Mouse (Mus musculus) heart, embryonic 12.5 days (tissue): ENCODE measurements around the gene Oaf. TPM values are rescaled to one million over a fixed set of nuclear protein-coding genes. Genes with fewer than 3 reads are reported as not detected.

Experiments used
- ATAC-seq: fragments of 200-750 bp; cut with Nextera tagmentation; 2 replicates; pipeline ENCODE4 v1.8.0; 2017; ENCODE audit warnings: moderate TSS enrichment, moderate library complexity; ENCODE audit not compliant: insufficient number of reproducible peaks, low FRiP score
- H3K27ac ChIP-seq: fragments of 300-500 bp; sonication (generic); 2 replicates; pipeline ENCODE4 v1.5.1; 2016; ENCODE audit warnings: mild to moderate bottlenecking, moderate library complexity; ENCODE audit not compliant: poor library complexity, severe bottlenecking
- H3K27me3 ChIP-seq: fragments of 300-500 bp; sonication (generic); replicated peaks from 2 replicates; pipeline ENCODE4 v1.6.1; 2016; ENCODE audit warnings: mild to moderate bottlenecking, moderate library complexity
- H3K36me3 ChIP-seq: fragments of 300-500 bp; sonication (generic); 2 replicates; pipeline ENCODE4 v1.6.1; 2016; ENCODE audit warnings: mild to moderate bottlenecking, moderate library complexity
- H3K4me1 ChIP-seq: fragments of 300-500 bp; sonication (generic); replicated peaks from 2 replicates; pipeline ENCODE4 v1.6.1; 2016; ENCODE audit warnings: mild to moderate bottlenecking
- H3K4me2 ChIP-seq: fragments of 300-500 bp; sonication (generic); 2 replicates; pipeline ENCODE4 v1.6.1; 2016; ENCODE audit warnings: mild to moderate bottlenecking, moderate library complexity
- H3K4me3 ChIP-seq: fragments of 300-500 bp; sonication (generic); 2 replicates; pipeline ENCODE4 v1.5.1; 2016; ENCODE audit warnings: mild to moderate bottlenecking
- H3K9ac ChIP-seq: fragments of 300-500 bp; sonication (generic); 2 replicates; pipeline ENCODE4 v1.6.1; 2016; ENCODE audit warnings: mild to moderate bottlenecking, moderate library complexity
- H3K9me3 ChIP-seq: fragments of 300-500 bp; sonication (generic); replicated peaks from 2 replicates; pipeline ENCODE4 v1.6.1; 2016; ENCODE audit warnings: mild to moderate bottlenecking, moderate library complexity
- WGBS: fragments of 180-500 bp; shearing (Covaris S2); methylation state at CpG from one replicate; pipeline ENCODE4 v1.1.7; 2016; 5-methylcytosine and 5-hydroxymethylcytosine counted together
- polyA plus RNA-seq: library from polyadenylated mRNA; unstranded; fragments of >200 nt; fragmentation: Nextera tagmentation; extraction: Ambion mirVana; gene quantifications from 2 replicates; pipeline ENCODE4 v1.2.1, GENCODE M21; 2016

Gene Oaf
- polyA plus RNA-seq, 1 experiment from 2014 or later: 37.6 TPM

- Histone ChIP-seq H3K9me3 (no peaks in the 10 kb centered on the region), H3K4me2 (peak overlapping the region; percentile 26; the same call in 1 of the 2 replicates), H3K27ac (peak overlapping the region; percentile 53), H3K4me1 (peaks cover 48% of the 10 kb centered on the region), H3K27me3 (no peaks in the 10 kb centered on the region), H3K4me3 (no peak overlapping the region), H3K9ac (no peak overlapping the region), H3K36me3 (peaks cover 24% of the 10 kb centered on the region)
- 19% methylated on average over 2 of the region's 2 CpGs for WGBS
- ATAC-seq: peak; percentile 2; the same call in 1 of the 2 replicates
Measured at GRCm38 (mm10) chr9:43225481-43225880, 14.2 kb downstream of the Oaf start.

- Histone ChIP-seq H3K4me2 (peak overlapping the region; percentile 26), H3K27ac (peak overlapping the region; percentile 53), H3K9ac (no peak overlapping the region; the same call in 1 of the 2 replicates), H3K9me3 (no peaks in the 10 kb centered on the region), H3K36me3 (peaks cover 24% of the 10 kb centered on the region), H3K27me3 (no peaks in the 10 kb centered on the region), H3K4me1 (peaks cover 42% of the 10 kb centered on the region), H3K4me3 (no peak overlapping the region)
- peak; percentile 80 for ATAC-seq
- WGBS: 20% methylated on average over 11 of the region's 11 CpGs
Measured at GRCm38 (mm10) chr9:43224771-43225355, 14.8 kb downstream of the Oaf start.

GRCm38 (mm10) chr9:43222429-43222715, 17.3 kb downstream of the Oaf start:
- ATAC-seq: no peak
- peaks cover 34% of the 10 kb centered on the region for H3K4me1 ChIP-seq
- H3K27ac ChIP-seq: no peak overlapping the region
- no peak overlapping the region for H3K4me3 ChIP-seq
- WGBS: 51% methylated on average over 8 of the region's 8 CpGs
- no peak overlapping the region for H3K9ac ChIP-seq
- peaks cover 24% of the 10 kb centered on the region for H3K36me3 ChIP-seq
- H3K9me3 ChIP-seq: no peaks in the 10 kb centered on the region
- H3K4me2 ChIP-seq: no peak overlapping the region
- H3K27me3 ChIP-seq: no peaks in the 10 kb centered on the region

- no peak for ATAC-seq
- no peak overlapping the region for H3K4me3 ChIP-seq
- 41% methylated on average over 18 of the region's 18 CpGs for WGBS
- no peaks in the 10 kb centered on the region for H3K27me3 ChIP-seq
- no peak overlapping the region for H3K4me2 ChIP-seq
- peaks cover 24% of the 10 kb centered on the region for H3K36me3 ChIP-seq
- H3K27ac ChIP-seq: no peak overlapping the region
- peaks cover 30% of the 10 kb centered on the region for H3K4me1 ChIP-seq
- H3K9ac ChIP-seq: no peak overlapping the region
- no peaks in the 10 kb centered on the region for H3K9me3 ChIP-seq
Measured at GRCm38 (mm10) chr9:43221643-43222428, 17.9 kb downstream of the Oaf start.

- Histone ChIP-seq H3K27ac (no peak overlapping the region), H3K4me1 (peaks cover 22% of the 10 kb centered on the region), H3K27me3 (peaks cover 27% of the 10 kb centered on the region), H3K4me2 (peak overlapping the region; percentile 46), H3K36me3 (no peaks in the 10 kb centered on the region), H3K4me3 (no peak overlapping the region), H3K9ac (0 out of 2 replicates have a peak overlapping the region, but pooled peaks have one; percentile 19), H3K9me3 (no peaks in the 10 kb centered on the region)
- 25% methylated on average over 11 of the region's 11 CpGs for WGBS
- ATAC-seq: peak; percentile 44; the same call in 1 of the 2 replicates
Measured at GRCm38 (mm10) chr9:43210771-43211450, 28.8 kb downstream of the Oaf start.

GRCm38 (mm10) chr9:43210190-43210682, 29.5 kb downstream of the Oaf start, which contains the start of gene Pou2f3:
Gene Pou2f3, minus strand, starts transcription at chr9:43210369.
- Histone ChIP-seq H3K27me3 (peaks cover 34% of the 10 kb centered on the region), H3K4me2 (peak within 1 kb of the TSS; percentile 46), H3K36me3 (no peaks in the 10 kb centered on the region), H3K4me1 (peaks cover 28% of the 10 kb centered on the region), H3K9me3 (no peaks in the 10 kb centered on the region), H3K9ac (0 out of 2 replicates have a peak within 1 kb of the TSS, but pooled peaks have one; percentile 19), H3K4me3 (no peak within 1 kb of the TSS), H3K27ac (no peak within 1 kb of the TSS)
- ATAC-seq: peak; percentile 55; the same call in 1 of the 2 replicates
- WGBS: 11% methylated on average over 13 of the region's 13 CpGs

- Histone ChIP-seq H3K36me3 (no peaks in the 10 kb centered on the region), H3K4me2 (peak overlapping the region; percentile 69), H3K4me1 (peaks cover 24% of the 10 kb centered on the region), H3K9ac (no peak overlapping the region), H3K27me3 (peaks cover 76% of the 10 kb centered on the region), H3K4me3 (peak overlapping the region; percentile 40), H3K27ac (no peak overlapping the region), H3K9me3 (no peaks in the 10 kb centered on the region)
- 2% methylated on average over 15 of the region's 15 CpGs for WGBS
- no peak for ATAC-seq
Measured at GRCm38 (mm10) chr9:43206022-43206390, 33.7 kb downstream of the Oaf start.

- ATAC-seq: 0 out of 2 replicates have a peak, but pooled peaks have one; percentile 31
Measured at GRCm38 (mm10) chr9:43205343-43206021, 34.2 kb downstream of the Oaf start.

GRCm38 (mm10) chr9:43200212-43200611, 39.5 kb downstream of the Oaf start:
- peak overlapping the region; percentile 15; the same call in 1 of the 2 replicates for H3K4me2 ChIP-seq
- no peak overlapping the region for H3K9ac ChIP-seq
- no peak overlapping the region for H3K27ac ChIP-seq
- H3K27me3 ChIP-seq: peaks cover 74% of the 10 kb centered on the region
- H3K9me3 ChIP-seq: no peaks in the 10 kb centered on the region; the same call in 1 of the 2 replicates
- ATAC-seq: no peak
- no peak overlapping the region for H3K4me3 ChIP-seq
- peaks cover 2% of the 10 kb centered on the region; the same call in 1 of the 2 replicates for H3K4me1 ChIP-seq
- 7% methylated on average over 5 of the region's 5 CpGs for WGBS
- H3K36me3 ChIP-seq: no peaks in the 10 kb centered on the region

More at GRCm38 (mm10) chr9:43205343-43206021, 34.2 kb downstream of the Oaf start:
- 3% methylated on average over 41 of the region's 41 CpGs for WGBS
- H3K4me3 ChIP-seq: peak overlapping the region; percentile 40
- peak overlapping the region; percentile 69 for H3K4me2 ChIP-seq
- no peaks in the 10 kb centered on the region for H3K36me3 ChIP-seq
- H3K9ac ChIP-seq: no peak overlapping the region
- no peak overlapping the region for H3K27ac ChIP-seq
- H3K27me3 ChIP-seq: peaks cover 81% of the 10 kb centered on the region
- no peaks in the 10 kb centered on the region for H3K9me3 ChIP-seq
- H3K4me1 ChIP-seq: peaks cover 19% of the 10 kb centered on the region

GRCm38 (mm10) chr9:43194001-43194400, 45.7 kb downstream of the Oaf start:
- no peak overlapping the region for H3K27ac ChIP-seq
- H3K4me3 ChIP-seq: no peak overlapping the region
- H3K9me3 ChIP-seq: no peaks in the 10 kb centered on the region; the same call in 1 of the 2 replicates
- H3K27me3 ChIP-seq: peaks cover 53% of the 10 kb centered on the region
- H3K4me1 ChIP-seq: no peaks in the 10 kb centered on the region
- H3K9ac ChIP-seq: no peak overlapping the region
- no peaks in the 10 kb centered on the region for H3K36me3 ChIP-seq
- WGBS: 11% methylated on average over 9 of the region's 9 CpGs
- no peak for ATAC-seq
- H3K4me2 ChIP-seq: no peak overlapping the region
